In the genomic region with DNA sequence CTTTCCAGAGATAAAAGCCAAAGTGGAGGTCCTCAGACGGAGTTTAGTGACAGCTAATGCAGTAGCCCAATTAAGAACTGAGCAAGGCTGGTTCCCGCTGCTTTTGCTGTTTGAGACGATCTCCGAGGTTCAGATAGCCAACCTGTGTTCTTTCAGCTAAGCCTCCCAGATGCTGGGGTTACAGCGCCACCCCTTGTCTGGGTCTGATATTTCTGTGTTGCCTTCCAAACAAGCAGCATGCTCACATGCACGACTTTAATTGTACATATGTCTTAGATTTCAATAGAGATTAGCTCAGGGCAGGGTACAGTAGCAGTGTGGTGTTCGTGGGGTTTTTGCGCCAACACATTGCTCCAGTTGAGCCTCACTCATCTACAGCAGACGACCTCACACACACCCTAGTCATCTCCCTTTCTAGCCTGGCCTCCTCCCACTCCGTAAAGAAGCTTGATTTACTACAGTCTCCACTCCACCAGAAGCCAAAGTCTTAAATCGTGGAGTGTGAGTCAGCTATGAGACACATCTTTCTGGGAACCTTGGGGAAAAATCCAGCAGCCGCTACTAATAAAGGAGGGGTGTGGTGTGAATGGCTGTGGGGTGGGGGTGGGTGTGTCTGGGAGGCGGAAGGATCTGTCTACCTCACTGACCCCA, we compare ENCODE assay signal across 14 mouse cellular contexts. TPM values are rescaled to one million over a fixed set of nuclear protein-coding genes. Genes with fewer than 3 reads are reported as not detected.
A peak's percentile ranks its signal among the peaks of the same experiment; 100 is the strongest.
DNase-seq lines count a peak whose midpoint lies in the region; ATAC-seq and TF ChIP-seq lines count a peak whose summit lies in the region.
"Had no signal": no experiment of that assay in that cellular context is flagged by ENCODE, and none has a peak within 500 bp of the region (broad histone marks: within the 10 kb centered on the region; RNA-seq: fewer than 3 reads in every experiment).

No protein-coding gene starts in this region.

- no peak for TF ChIP-seq EP300 in liver, embryonic 14.5 days (IDR thresholded peaks at IDR 0.05; ENCODE audit: low read depth)

- H3K4me3 ChIP-seq in forebrain, postnatal 0 days (ENCODE audit: low read depth, low read length), result no peak overlapping the region
- no peak overlapping the region for H3K4me3 ChIP-seq in forebrain, embryonic 16.5 days (replicated peaks; ENCODE audit: low read length)
- H3K4me3 ChIP-seq in liver, embryonic 14.5 days (ENCODE audit: insufficient read depth in 1 of 2, low read depth in 2 of 2, low read length in 2 of 2), result no peak overlapping the region
- H3K4me3 ChIP-seq in liver, embryonic 11.5 days (ENCODE audit: low read depth, low read length), result no peak overlapping the region
- H3K4me3 ChIP-seq: heart, embryonic 13.5 days had no signal

- H3K27ac ChIP-seq in forebrain, postnatal 0 days (ENCODE audit: low read depth, low read length), result 0 out of 2 replicates have a peak overlapping the region, but pooled peaks have one; percentile 5
- H3K27ac ChIP-seq in forebrain, embryonic 16.5 days (ENCODE audit: low read length), result no peak overlapping the region; the same call in 1 of the 2 replicates
- H3K27ac ChIP-seq in liver, embryonic 14.5 days, result no peak overlapping the region
- H3K27ac ChIP-seq in liver, embryonic 11.5 days (ENCODE audit: low read depth, low read length), result no peak overlapping the region
- H3K27ac ChIP-seq: heart, embryonic 13.5 days had no signal

- H3K27me3 ChIP-seq in forebrain, postnatal 0 days (ENCODE audit: insufficient read depth, low read length), result no peaks in the 10 kb centered on the region
- H3K27me3 ChIP-seq in forebrain, embryonic 16.5 days (replicated peaks; ENCODE audit: control insufficient read depth, insufficient read depth, low read length), result peaks cover 4% of the 10 kb centered on the region; the same call in 1 of the 2 replicates
- peaks cover 7% of the 10 kb centered on the region for H3K27me3 ChIP-seq in liver, embryonic 14.5 days (ENCODE audit: control insufficient read depth, insufficient read depth, low read length)
- H3K27me3 ChIP-seq in liver, embryonic 11.5 days (replicated peaks; ENCODE audit: control insufficient read depth, insufficient read depth, low read length), result peaks cover 12% of the 10 kb centered on the region

- no peak overlapping the region for H3K4me2 ChIP-seq in forebrain, postnatal 0 days (ENCODE audit: low read depth)
- no peak overlapping the region for H3K4me2 ChIP-seq in forebrain, embryonic 16.5 days (ENCODE audit: low read length)
- no peak overlapping the region for H3K4me2 ChIP-seq in liver, embryonic 14.5 days (ENCODE audit: low read depth)
- H3K4me2 ChIP-seq in liver, embryonic 11.5 days, result no peak overlapping the region
- H3K4me2 ChIP-seq: heart, embryonic 13.5 days; lung, embryonic 14.5 days had no signal

- no peaks in the 10 kb centered on the region for H3K9me3 ChIP-seq in forebrain, postnatal 0 days (ENCODE audit: low read length)
- no peaks in the 10 kb centered on the region for H3K9me3 ChIP-seq in forebrain, embryonic 16.5 days (ENCODE audit: control insufficient read depth, low read length)
- no peaks in the 10 kb centered on the region for H3K9me3 ChIP-seq in liver, embryonic 14.5 days (ENCODE audit: control insufficient read depth, low read length)
- no peaks in the 10 kb centered on the region for H3K9me3 ChIP-seq in liver, embryonic 11.5 days (ENCODE audit: control insufficient read depth, low read length)
- H3K9me3 ChIP-seq: G1E; heart, embryonic 13.5 days had no signal

- peak; percentile 49 for TF ChIP-seq CTCF in forebrain, postnatal 0 days (IDR thresholded peaks at IDR 0.05; ENCODE audit: low read depth)
- TF ChIP-seq CTCF in liver, embryonic 14.5 days (IDR thresholded peaks at IDR 0.05; ENCODE audit: low read depth), result peak; percentile 48

- H3K36me3 ChIP-seq in forebrain, postnatal 0 days (ENCODE audit: insufficient read depth), result peaks cover 26% of the 10 kb centered on the region
- peaks cover 12% of the 10 kb centered on the region for H3K36me3 ChIP-seq in forebrain, embryonic 16.5 days (ENCODE audit: control insufficient read depth, insufficient read depth)
- peaks cover 17% of the 10 kb centered on the region for H3K36me3 ChIP-seq in liver, embryonic 14.5 days (replicated peaks; ENCODE audit: control insufficient read depth, insufficient read depth, low read depth)
- H3K36me3 ChIP-seq in liver, embryonic 11.5 days (ENCODE audit: control insufficient read depth, insufficient read depth, low read length), result peaks cover 15% of the 10 kb centered on the region

- H3K9ac ChIP-seq in forebrain, postnatal 0 days, result no peak overlapping the region; the same call in 1 of the 2 replicates
- no peak overlapping the region for H3K9ac ChIP-seq in forebrain, embryonic 16.5 days (replicated peaks; ENCODE audit: low read depth, low read length)
- no peak overlapping the region for H3K9ac ChIP-seq in liver, embryonic 14.5 days (replicated peaks)
- no peak overlapping the region for H3K9ac ChIP-seq in liver, embryonic 11.5 days (ENCODE audit: low read depth, low read length)
- H3K9ac ChIP-seq: lung, embryonic 14.5 days had no signal

- WGBS in forebrain, postnatal 0 days, result 49% methylated on average over 13 of the region's 13 CpGs
- WGBS in forebrain, embryonic 16.5 days, result 56% methylated on average over 13 of the region's 13 CpGs
- 47% methylated on average over 13 of the region's 13 CpGs for WGBS in liver, embryonic 14.5 days (ENCODE audit: insufficient replicate concordance)
- WGBS in liver, embryonic 11.5 days, result 59% methylated on average over 13 of the region's 13 CpGs

- no peak for ATAC-seq in forebrain, postnatal 0 days
- no peak for ATAC-seq in forebrain, embryonic 16.5 days
- ATAC-seq in liver, embryonic 14.5 days (ENCODE audit: insufficient read depth), result no peak
- ATAC-seq in liver, embryonic 11.5 days (replicated peaks; ENCODE audit: low FRiP score), result no peak

- peaks cover 17% of the 10 kb centered on the region for H3K4me1 ChIP-seq in forebrain, postnatal 0 days (ENCODE audit: insufficient read depth)
- H3K4me1 ChIP-seq in forebrain, embryonic 16.5 days (replicated peaks; ENCODE audit: control insufficient read depth, insufficient read depth, low read length), result peaks cover 31% of the 10 kb centered on the region
- peaks cover 0 to 8% of the 10 kb centered on the region in 2 experiments; a peak in 3 of 4 replicates for H3K4me1 ChIP-seq in liver, embryonic 14.5 days (replicated peaks; ENCODE audit: control insufficient read depth in 2 of 2, insufficient read depth in 2 of 2, low read length in 1 of 2)
- peaks cover 20% of the 10 kb centered on the region for H3K4me1 ChIP-seq in liver, embryonic 11.5 days (replicated peaks; ENCODE audit: control insufficient read depth, insufficient read depth, low read length)

- no peak for DNase-seq in forebrain, postnatal 0 days
- DNase-seq in liver, embryonic 14.5 days (ENCODE audit: low read depth in 3 of 3, low spot score in 3 of 3), result no peak
- no peak for DNase-seq in liver, embryonic 11.5 days (ENCODE audit: low spot score)
- DNase-seq in NIH3T3 (ENCODE audit: low read depth), result peak; percentile 91
- DNase-seq in kidney, postnatal 4 days, result peak; percentile 57 to 71
- no peak for DNase-seq in cerebellum, postnatal 4 days (ENCODE audit: low spot score in 2 of 2)
- no peak for DNase-seq in layer of hippocampus, adult 18-20 months (ENCODE audit: low spot score in 2 of 2)
- DNase-seq: cerebellum, adult 8-10 months; layer of hippocampus, postnatal 36 days; lung, embryonic 14.5 days; spleen, adult 18-20 months had no signal

RNA-seq across cellular contexts. Expression of gene Snrpd2, which starts 6.4 kb away (rescaled TPM):
- total RNA-seq in forebrain, postnatal 0 days (2014; rRNA removed), result 50.0 and 88.1 TPM in 2 replicates
- 124 and 172 TPM in 2 replicates for polyA plus RNA-seq in forebrain, postnatal 0 days (2015; fragmentation: Nextera tagmentation; extraction: Ambion mirVana)
- polyA plus RNA-seq in forebrain, embryonic 16.5 days (2015; fragmentation: Nextera tagmentation; extraction: Ambion mirVana), result 116 and 118 TPM in 2 replicates
- polyA plus RNA-seq in liver, embryonic 14.5 days (2012; rRNA removed), result 40.7 and 67.5 TPM in 2 replicates
- 75.3 and 76.0 TPM in 2 replicates for polyA plus RNA-seq in liver, embryonic 14.5 days (2014; fragmentation: Nextera tagmentation; extraction: Ambion mirVana)
- 140 and 158 TPM in 2 replicates for polyA plus RNA-seq in liver, embryonic 11.5 days (2014; fragmentation: Nextera tagmentation; extraction: Ambion mirVana)
- total RNA-seq in layer of hippocampus, adult 18-20 months (2021), result 10 to 100 TPM; 79.7 to 82.8 TPM

RNA-seq across cellular contexts. Expression of gene Qpctl, which starts 6.9 kb away (rescaled TPM):
- total RNA-seq in forebrain, postnatal 0 days (2014; rRNA removed), result 12.3 and 14.4 TPM in 2 replicates
- polyA plus RNA-seq in forebrain, postnatal 0 days (2015; fragmentation: Nextera tagmentation; extraction: Ambion mirVana), result 19.8 and 23.3 TPM in 2 replicates
- polyA plus RNA-seq in forebrain, embryonic 16.5 days (2015; fragmentation: Nextera tagmentation; extraction: Ambion mirVana), result 17.1 and 22.4 TPM in 2 replicates
- 2.2 and 2.3 TPM in 2 replicates for polyA plus RNA-seq in liver, embryonic 14.5 days (2012; rRNA removed)
- polyA plus RNA-seq in liver, embryonic 14.5 days (2014; fragmentation: Nextera tagmentation; extraction: Ambion mirVana), result 2.3 and 3.0 TPM in 2 replicates
- polyA plus RNA-seq in liver, embryonic 11.5 days (2014; fragmentation: Nextera tagmentation; extraction: Ambion mirVana), result 7.5 and 9.5 TPM in 2 replicates
- 10 to 100 TPM; 17.1 to 18.7 TPM for total RNA-seq in layer of hippocampus, adult 18-20 months (2021)

RNA-seq across cellular contexts. Expression of gene Gipr, which starts 10.0 kb away (rescaled TPM):
- total RNA-seq in forebrain, postnatal 0 days (2014; rRNA removed), result 16.9 and 20.2 TPM in 2 replicates
- 5.3 and 8.0 TPM in 2 replicates for polyA plus RNA-seq in forebrain, postnatal 0 days (2015; fragmentation: Nextera tagmentation; extraction: Ambion mirVana)
- 21.8 and 32.1 TPM in 2 replicates for polyA plus RNA-seq in forebrain, embryonic 16.5 days (2015; fragmentation: Nextera tagmentation; extraction: Ambion mirVana)
- 0.05 and 0.16 TPM in 2 replicates for polyA plus RNA-seq in liver, embryonic 14.5 days (2012; rRNA removed)
- polyA plus RNA-seq in liver, embryonic 14.5 days (2014; fragmentation: Nextera tagmentation; extraction: Ambion mirVana), result 0.10 TPM in 1 of 2 replicates, not detected in the other
- 0.69 and 0.73 TPM in 2 replicates for polyA plus RNA-seq in liver, embryonic 11.5 days (2014; fragmentation: Nextera tagmentation; extraction: Ambion mirVana)
- 1 to 10 TPM; 1.3 to 1.4 TPM for total RNA-seq in layer of hippocampus, adult 18-20 months (2021)

RNA-seq across cellular contexts. Expression of gene Eml2, which starts 20.3 kb away (rescaled TPM):
- total RNA-seq in forebrain, postnatal 0 days (2014; rRNA removed), result 63.6 and 64.8 TPM in 2 replicates
- 7.9 and 9.9 TPM in 2 replicates for polyA plus RNA-seq in forebrain, postnatal 0 days (2015; fragmentation: Nextera tagmentation; extraction: Ambion mirVana)
- 8.3 and 14.4 TPM in 2 replicates for polyA plus RNA-seq in forebrain, embryonic 16.5 days (2015; fragmentation: Nextera tagmentation; extraction: Ambion mirVana)
- polyA plus RNA-seq in liver, embryonic 14.5 days (2012; rRNA removed), result 6.1 and 7.3 TPM in 2 replicates
- 0.98 and 1.3 TPM in 2 replicates for polyA plus RNA-seq in liver, embryonic 14.5 days (2014; fragmentation: Nextera tagmentation; extraction: Ambion mirVana)
- polyA plus RNA-seq in liver, embryonic 11.5 days (2014; fragmentation: Nextera tagmentation; extraction: Ambion mirVana), result 2.7 and 3.8 TPM in 2 replicates
- total RNA-seq in layer of hippocampus, adult 18-20 months (2021), result 100 to 1,000 TPM; 160 to 178 TPM

RNA-seq across cellular contexts. Expression of gene Fbxo46, which starts 36.3 kb away (rescaled TPM):
- 19.8 and 22.8 TPM in 2 replicates for total RNA-seq in forebrain, postnatal 0 days (2014; rRNA removed)
- polyA plus RNA-seq in forebrain, postnatal 0 days (2015; fragmentation: Nextera tagmentation; extraction: Ambion mirVana), result 8.4 and 11.9 TPM in 2 replicates
- polyA plus RNA-seq in forebrain, embryonic 16.5 days (2015; fragmentation: Nextera tagmentation; extraction: Ambion mirVana), result 25.4 and 28.3 TPM in 2 replicates
- polyA plus RNA-seq in liver, embryonic 14.5 days (2012; rRNA removed), result 2.0 and 2.6 TPM in 2 replicates
- 2.6 and 3.0 TPM in 2 replicates for polyA plus RNA-seq in liver, embryonic 14.5 days (2014; fragmentation: Nextera tagmentation; extraction: Ambion mirVana)
- 9.9 TPM in 2 replicates for polyA plus RNA-seq in liver, embryonic 11.5 days (2014; fragmentation: Nextera tagmentation; extraction: Ambion mirVana)
- total RNA-seq in layer of hippocampus, adult 18-20 months (2021), result 10 to 100 TPM; 15.0 to 15.4 TPM

Comparison
In these comparisons a context has a peak if more than half of its experiments do, and no peak if none do; other contexts are left out.
1. DNase-seq: peak in NIH3T3 (single experiment) and kidney, postnatal 4 days (2 of 2); none in forebrain, postnatal 0 days (single experiment), liver, embryonic 14.5 days (0 of 3), liver, embryonic 11.5 days (single experiment), cerebellum, postnatal 4 days (0 of 2) and layer of hippocampus, adult 18-20 months (0 of 2).